Mouse (Mus musculus): Measurements from ENCODE around the gene Slc25a26. TPM values are rescaled to one million over a fixed set of nuclear protein-coding genes. Genes with fewer than 3 reads are reported as not detected.
A peak's percentile ranks its signal among the peaks of the same experiment; 100 is the strongest.

Gene Slc25a26
- polyA plus RNA-seq, 1 experiment from 2014 or later, result 7.7 TPM

DNA sequence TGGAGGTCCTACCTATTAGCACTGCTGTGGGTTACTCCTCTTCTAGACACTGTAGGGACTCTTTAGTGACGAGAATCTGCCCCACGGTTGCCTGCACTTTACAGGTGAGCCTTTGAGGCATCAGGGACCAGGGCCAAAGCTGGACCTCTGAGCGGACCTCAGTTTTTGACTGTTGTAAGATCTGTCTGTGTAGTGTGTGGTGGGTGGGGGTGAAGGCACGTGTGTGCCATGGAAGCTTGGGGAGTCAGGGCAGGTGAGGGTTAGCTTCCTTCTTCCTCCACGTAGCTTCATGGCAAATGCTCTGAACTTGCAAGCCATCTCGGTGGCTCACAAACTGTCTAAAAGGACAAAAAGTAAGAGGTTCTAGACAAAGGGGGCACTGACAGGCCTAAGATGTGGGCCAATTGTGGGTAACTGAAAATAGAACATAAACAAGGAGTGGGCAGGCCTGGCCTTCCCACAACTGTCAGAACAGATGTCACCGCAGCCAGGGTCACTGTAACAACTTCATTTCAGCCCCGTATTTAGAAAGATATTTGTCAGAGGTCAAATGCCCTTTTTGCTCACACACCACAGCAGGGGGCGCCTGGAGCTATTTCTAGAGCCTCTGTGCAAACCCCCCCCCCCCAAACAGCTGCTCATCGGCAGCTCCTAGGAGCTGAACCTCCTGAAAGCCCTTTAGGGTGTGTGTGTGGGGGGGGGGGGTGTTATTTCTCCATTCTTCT lies 96.8 kb downstream of the Slc25a26 start:
- Histone ChIP-seq H3K27me3 (ENCODE audit: control insufficient read depth, insufficient read depth, low read length) (no peaks in the 10 kb centered on the region), H3K9me3 (ENCODE audit: control insufficient read depth, low read length) (no peaks in the 10 kb centered on the region), H3K4me1 (ENCODE audit: control insufficient read depth, insufficient read depth, low read length) (peaks cover 12% of the 10 kb centered on the region; the same call in 1 of the 2 replicates), H3K9ac (replicated peaks; ENCODE audit: low read length) (no peak overlapping the region), H3K4me3 (replicated peaks; ENCODE audit: low read depth, low read length) (no peak overlapping the region), H3K4me2 (ENCODE audit: low read length) (no peak overlapping the region), H3K36me3 (ENCODE audit: control insufficient read depth, insufficient read depth, low read length) (no peaks in the 10 kb centered on the region), H3K27ac (replicated peaks; ENCODE audit: low read depth, low read length) (no peak overlapping the region)
- ATAC-seq (ENCODE audit: low FRiP score, low TSS enrichment) (no peak), DNase-seq (peak; percentile 46)
- WGBS, result 56% methylated on average over 10 of the region's 10 CpGs

DNA sequence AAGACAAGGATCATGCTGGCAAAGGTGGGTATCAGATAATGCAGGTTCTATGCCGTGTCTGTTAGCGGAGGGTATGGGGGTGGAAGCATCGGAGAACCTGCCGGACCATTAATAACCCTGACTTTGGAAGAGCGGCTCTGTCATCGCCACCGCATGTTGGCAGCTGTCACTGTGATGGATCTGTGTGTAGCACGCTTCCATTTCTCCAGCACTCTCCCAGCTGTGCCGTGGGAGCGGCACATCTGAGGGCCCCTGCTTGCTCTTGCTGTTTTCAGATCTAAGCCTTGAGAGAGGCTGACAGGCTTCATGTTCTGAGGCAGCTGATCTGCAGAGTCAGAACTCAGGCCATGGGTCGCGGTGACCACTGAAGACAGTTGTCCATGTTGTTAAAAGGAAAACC lies 98.3 kb downstream of the Slc25a26 start:
- Histone ChIP-seq H3K9me3 (ENCODE audit: control insufficient read depth, low read length) (no peaks in the 10 kb centered on the region), H3K4me2 (ENCODE audit: low read length) (no peak overlapping the region), H3K27ac (replicated peaks; ENCODE audit: low read depth, low read length) (no peak overlapping the region), H3K9ac (replicated peaks; ENCODE audit: low read length) (no peak overlapping the region), H3K4me1 (ENCODE audit: control insufficient read depth, insufficient read depth, low read length) (0 out of 2 replicates have a peak, but pooled peaks cover 2% of the 10 kb centered on the region), H3K27me3 (ENCODE audit: control insufficient read depth, insufficient read depth, low read length) (no peaks in the 10 kb centered on the region), H3K36me3 (ENCODE audit: control insufficient read depth, insufficient read depth, low read length) (no peaks in the 10 kb centered on the region), H3K4me3 (replicated peaks; ENCODE audit: low read depth, low read length) (no peak overlapping the region)
- DNase-seq (no peak), ATAC-seq (ENCODE audit: low FRiP score, low TSS enrichment) (no peak)
- WGBS, result 87% methylated on average over 12 of the region's 12 CpGs

- no peak for DNase-seq
- no peak overlapping the region for H3K4me2 ChIP-seq (ENCODE audit: low read length)
- no peak for ATAC-seq (ENCODE audit: low FRiP score, low TSS enrichment)
- no peak overlapping the region for H3K4me3 ChIP-seq (replicated peaks; ENCODE audit: low read depth, low read length)
- H3K27me3 ChIP-seq (ENCODE audit: control insufficient read depth, insufficient read depth, low read length), result no peaks in the 10 kb centered on the region
- H3K36me3 ChIP-seq (ENCODE audit: control insufficient read depth, insufficient read depth, low read length), result no peaks in the 10 kb centered on the region
- no peaks in the 10 kb centered on the region for H3K9me3 ChIP-seq (ENCODE audit: control insufficient read depth, low read length)
- no peak overlapping the region for H3K27ac ChIP-seq (replicated peaks; ENCODE audit: low read depth, low read length)
- 92% methylated on average over 13 of the region's 13 CpGs for WGBS
- 0 out of 2 replicates have a peak, but pooled peaks cover 2% of the 10 kb centered on the region for H3K4me1 ChIP-seq (ENCODE audit: control insufficient read depth, insufficient read depth, low read length)
- H3K9ac ChIP-seq (replicated peaks; ENCODE audit: low read length), result no peak overlapping the region
These were observed 98.9 kb downstream of the Slc25a26 start for GRCm38 (mm10) chr6:94599016-94599415.

GRCm38 (mm10) chr6:94601101-94601500 lies 101.0 kb downstream of the Slc25a26 start:
- H3K4me1 ChIP-seq (ENCODE audit: control insufficient read depth, insufficient read depth, low read length), result 0 out of 2 replicates have a peak, but pooled peaks cover 2% of the 10 kb centered on the region
- H3K27me3 ChIP-seq (ENCODE audit: control insufficient read depth, insufficient read depth, low read length), result no peaks in the 10 kb centered on the region
- ATAC-seq (ENCODE audit: low FRiP score, low TSS enrichment), result no peak
- 85% methylated on average over 5 of the region's 5 CpGs for WGBS
- no peak overlapping the region for H3K27ac ChIP-seq (replicated peaks; ENCODE audit: low read depth, low read length)
- no peak overlapping the region for H3K9ac ChIP-seq (replicated peaks; ENCODE audit: low read length)
- no peak for DNase-seq
- H3K9me3 ChIP-seq (ENCODE audit: control insufficient read depth, low read length), result no peaks in the 10 kb centered on the region
- no peak overlapping the region for H3K4me2 ChIP-seq (ENCODE audit: low read length)
- H3K36me3 ChIP-seq (ENCODE audit: control insufficient read depth, insufficient read depth, low read length), result peaks cover 14% of the 10 kb centered on the region
- no peak overlapping the region for H3K4me3 ChIP-seq (replicated peaks; ENCODE audit: low read depth, low read length)

DNA sequence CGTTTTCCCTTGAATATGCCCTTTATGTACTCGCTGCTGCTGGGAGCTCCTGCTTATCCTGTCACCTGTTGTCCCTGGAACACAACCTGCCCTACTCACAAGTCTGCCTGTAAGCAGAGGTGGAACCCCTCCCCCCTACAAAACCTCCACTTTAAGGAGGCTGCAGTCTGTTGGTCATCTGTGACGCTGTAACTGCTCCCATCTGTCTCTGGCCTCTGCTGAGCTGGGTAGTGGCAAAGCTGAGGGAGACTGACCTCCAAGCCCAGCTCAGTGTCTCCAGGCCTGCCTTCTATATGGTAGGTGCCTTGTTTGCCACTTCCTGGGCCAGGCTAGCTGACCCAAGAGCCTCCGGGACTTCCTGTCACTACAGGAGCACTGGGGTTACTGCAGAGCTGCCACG lies 101.7 kb downstream of the Slc25a26 start:
- WGBS, result 69% methylated on average over 5 of the region's 5 CpGs
- H3K9ac ChIP-seq (replicated peaks; ENCODE audit: low read length), result no peak overlapping the region
- H3K36me3 ChIP-seq (ENCODE audit: control insufficient read depth, insufficient read depth, low read length), result peaks cover 19% of the 10 kb centered on the region
- no peaks in the 10 kb centered on the region for H3K27me3 ChIP-seq (ENCODE audit: control insufficient read depth, insufficient read depth, low read length)
- no peaks in the 10 kb centered on the region for H3K9me3 ChIP-seq (ENCODE audit: control insufficient read depth, low read length)
- 0 out of 2 replicates have a peak, but pooled peaks cover 2% of the 10 kb centered on the region for H3K4me1 ChIP-seq (ENCODE audit: control insufficient read depth, insufficient read depth, low read length)
- H3K27ac ChIP-seq (replicated peaks; ENCODE audit: low read depth, low read length), result no peak overlapping the region
- H3K4me2 ChIP-seq (ENCODE audit: low read length), result no peak overlapping the region
- no peak for ATAC-seq (ENCODE audit: low FRiP score, low TSS enrichment)
- no peak overlapping the region for H3K4me3 ChIP-seq (replicated peaks; ENCODE audit: low read depth, low read length)
- DNase-seq, result no peak

- no peak overlapping the region for H3K27ac ChIP-seq (replicated peaks; ENCODE audit: low read depth, low read length)
- DNase-seq (no peak), ATAC-seq (ENCODE audit: low FRiP score, low TSS enrichment) (no peak)
- 41% methylated on average over 3 of the region's 3 CpGs for WGBS
- no peaks in the 10 kb centered on the region for H3K27me3 ChIP-seq (ENCODE audit: control insufficient read depth, insufficient read depth, low read length)
- no peak overlapping the region for H3K4me3 ChIP-seq (replicated peaks; ENCODE audit: low read depth, low read length)
- H3K9ac ChIP-seq (replicated peaks; ENCODE audit: low read length), result no peak overlapping the region
- no peaks in the 10 kb centered on the region for H3K4me1 ChIP-seq (ENCODE audit: control insufficient read depth, insufficient read depth, low read length)
- peaks cover 41% of the 10 kb centered on the region for H3K36me3 ChIP-seq (ENCODE audit: control insufficient read depth, insufficient read depth, low read length)
- H3K4me2 ChIP-seq (ENCODE audit: low read length), result no peak overlapping the region
- no peaks in the 10 kb centered on the region for H3K9me3 ChIP-seq (ENCODE audit: control insufficient read depth, low read length)
These were observed 103.9 kb downstream of the Slc25a26 start for GRCm38 (mm10) chr6:94604072-94604471.

DNA sequence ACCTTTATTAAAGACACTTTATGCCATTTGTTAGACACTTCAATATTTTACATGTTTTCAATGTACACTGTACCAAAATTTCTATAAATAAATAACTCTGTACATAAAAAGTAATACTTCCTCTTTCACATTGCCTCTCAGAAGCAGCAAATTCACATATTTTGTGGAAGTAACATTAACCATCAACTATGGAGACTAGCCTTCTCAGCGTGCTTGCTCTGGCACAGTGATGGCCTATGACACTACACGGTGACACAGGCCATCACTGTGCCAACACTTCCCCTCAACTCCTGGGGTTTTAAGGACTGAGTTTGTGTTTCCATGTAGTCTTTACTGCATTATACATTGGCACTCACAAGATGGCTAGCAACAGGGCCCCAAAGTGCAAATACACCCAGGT lies 104.4 kb downstream of the Slc25a26 start:
- no peaks in the 10 kb centered on the region for H3K9me3 ChIP-seq (ENCODE audit: control insufficient read depth, low read length)
- no peaks in the 10 kb centered on the region for H3K27me3 ChIP-seq (ENCODE audit: control insufficient read depth, insufficient read depth, low read length)
- peaks cover 46% of the 10 kb centered on the region for H3K36me3 ChIP-seq (ENCODE audit: control insufficient read depth, insufficient read depth, low read length)
- ATAC-seq (ENCODE audit: low FRiP score, low TSS enrichment) (no peak), DNase-seq (no peak)
- no peak overlapping the region for H3K27ac ChIP-seq (replicated peaks; ENCODE audit: low read depth, low read length)
- H3K4me1 ChIP-seq (ENCODE audit: control insufficient read depth, insufficient read depth, low read length), result no peaks in the 10 kb centered on the region
- WGBS, result 93% methylated on average over 2 of the region's 2 CpGs
- no peak overlapping the region for H3K9ac ChIP-seq (replicated peaks; ENCODE audit: low read length)
- H3K4me3 ChIP-seq (replicated peaks; ENCODE audit: low read depth, low read length), result no peak overlapping the region
- no peak overlapping the region for H3K4me2 ChIP-seq (ENCODE audit: low read length)

- H3K27ac ChIP-seq (replicated peaks; ENCODE audit: low read depth, low read length), result no peak overlapping the region
- peaks cover 57% of the 10 kb centered on the region for H3K36me3 ChIP-seq (ENCODE audit: control insufficient read depth, insufficient read depth, low read length)
- ATAC-seq (ENCODE audit: low FRiP score, low TSS enrichment), result no peak
- no peaks in the 10 kb centered on the region for H3K9me3 ChIP-seq (ENCODE audit: control insufficient read depth, low read length)
- H3K9ac ChIP-seq (replicated peaks; ENCODE audit: low read length), result no peak overlapping the region
- no peaks in the 10 kb centered on the region for H3K27me3 ChIP-seq (ENCODE audit: control insufficient read depth, insufficient read depth, low read length)
- no peak overlapping the region for H3K4me2 ChIP-seq (ENCODE audit: low read length)
- 65% methylated on average over 6 of the region's 6 CpGs for WGBS
- H3K4me1 ChIP-seq (ENCODE audit: control insufficient read depth, insufficient read depth, low read length), result no peaks in the 10 kb centered on the region
- H3K4me3 ChIP-seq (replicated peaks; ENCODE audit: low read depth, low read length), result no peak overlapping the region
- no peak for DNase-seq
These were observed 113.2 kb downstream of the Slc25a26 start for GRCm38 (mm10) chr6:94613235-94613895.

GRCm38 (mm10) chr6:94614346-94614745 lies 114.2 kb downstream of the Slc25a26 start:
- Histone ChIP-seq H3K9ac (replicated peaks; ENCODE audit: low read length) (no peak overlapping the region), H3K4me1 (ENCODE audit: control insufficient read depth, insufficient read depth, low read length) (no peaks in the 10 kb centered on the region), H3K27me3 (ENCODE audit: control insufficient read depth, insufficient read depth, low read length) (no peaks in the 10 kb centered on the region), H3K4me2 (ENCODE audit: low read length) (no peak overlapping the region), H3K4me3 (replicated peaks; ENCODE audit: low read depth, low read length) (no peak overlapping the region), H3K27ac (replicated peaks; ENCODE audit: low read depth, low read length) (no peak overlapping the region), H3K36me3 (ENCODE audit: control insufficient read depth, insufficient read depth, low read length) (peaks cover 51% of the 10 kb centered on the region), H3K9me3 (ENCODE audit: control insufficient read depth, low read length) (no peaks in the 10 kb centered on the region)
- ATAC-seq (ENCODE audit: low FRiP score, low TSS enrichment) (no peak), DNase-seq (no peak)
- 93% methylated on average over 6 of the region's 6 CpGs for WGBS

All from midbrain, embryonic 14.5 days (tissue).